Mouse (Mus musculus): ENCODE measurements at regions not wholly inside any gene's neighbourhood (a gene's known extent, or its start where the extent isn't known, plus 50 kb on each side); places are given as distances from the start of the nearest gene placed in this dataset.

- TF ChIP-seq EP300 (IDR thresholded peaks at IDR 0.05; ENCODE audit: low read depth in 1 of 2, low read length in 2 of 2) (no peak), MAFK (IDR thresholded peaks at IDR 0.05; ENCODE audit: borderline replicate concordance, low read depth, low read length) (no peak), ZC3H11A (IDR thresholded peaks at IDR 0.05; ENCODE audit: low read depth, low read length) (no peak), RAD21 (IDR thresholded peaks at IDR 0.05; ENCODE audit: low read depth, low read length) (no peak), CHD2 (IDR thresholded peaks at IDR 0.05; ENCODE audit: low read length) (no peak), ELF1 (IDR thresholded peaks at IDR 0.05; ENCODE audit: low read depth, low read length) (no peak), MAZ (IDR thresholded peaks at IDR 0.05; ENCODE audit: low read depth, low read length) (no peak), ZNF384 (IDR thresholded peaks at IDR 0.05; ENCODE audit: low read depth, low read length) (no peak), MYB (IDR thresholded peaks at IDR 0.05; ENCODE audit: low read depth, low read length) (no peak), SMC3 (IDR thresholded peaks at IDR 0.05; ENCODE audit: low read depth, low read length) (no peak), HCFC1 (IDR thresholded peaks at IDR 0.05; ENCODE audit: low read depth, low read length) (no peak), POLR2AphosphoS5 (IDR thresholded peaks at IDR 0.05; ENCODE audit: borderline replicate concordance, low read depth, low read length) (no peak), MYC (IDR thresholded peaks at IDR 0.05; ENCODE audit: low read depth, low read length) (no peak), NELFE (IDR thresholded peaks at IDR 0.05; ENCODE audit: low read depth, low read length) (no peak), NRF1 (IDR thresholded peaks at IDR 0.05; ENCODE audit: insufficient read depth, low read depth, low read length, poor library complexity, severe bottlenecking) (no peak)
- no peak overlapping the region for H3K27ac ChIP-seq (ENCODE audit: control insufficient read depth, low read depth, low read length)
- no peaks in the 10 kb centered on the region for H3K36me3 ChIP-seq (ENCODE audit: control insufficient read depth in 1 of 2, insufficient read depth in 2 of 2, low read length in 2 of 2)
- H3K79me2 ChIP-seq (ENCODE audit: control insufficient read depth, insufficient read depth, low read length, poor library complexity), result no peaks in the 10 kb centered on the region
- H3K4me1 ChIP-seq (ENCODE audit: control insufficient read depth in 1 of 2, insufficient read depth in 2 of 2, low read length in 2 of 2), result no peaks in the 10 kb centered on the region
- no peaks in the 10 kb centered on the region; a peak in 2 of 4 replicates for H3K27me3 ChIP-seq (ENCODE audit: control insufficient read depth in 1 of 2, insufficient read depth in 2 of 2, low read length in 2 of 2)
- no peaks in the 10 kb centered on the region for H3K9me3 ChIP-seq (replicated peaks; ENCODE audit: insufficient read depth, low read length)
- DNase-seq (ENCODE audit: low read depth, low spot score), result no peak
- H3K4me3 ChIP-seq (ENCODE audit: control insufficient read depth in 1 of 2, insufficient read depth in 1 of 2, low read depth in 2 of 2, low read length in 2 of 2), result no peak overlapping the region
- no peak overlapping the region for H3K9ac ChIP-seq (ENCODE audit: control insufficient read depth, low read depth, low read length, poor library complexity, severe bottlenecking)
Observed at GRCm38 (mm10) chr6:99793546-99793945, 67.4 kb upstream of the Prok2 start.

GRCm38 (mm10) chr6:99792353-99792752 lies 66.2 kb upstream of the Prok2 start:
- H3K27me3 ChIP-seq (ENCODE audit: control insufficient read depth in 1 of 2, insufficient read depth in 2 of 2, low read length in 2 of 2), result no peaks in the 10 kb centered on the region; a peak in 2 of 4 replicates
- H3K27ac ChIP-seq (ENCODE audit: control insufficient read depth, low read depth, low read length), result no peak overlapping the region
- no peak overlapping the region for H3K9ac ChIP-seq (ENCODE audit: control insufficient read depth, low read depth, low read length, poor library complexity, severe bottlenecking)
- H3K9me3 ChIP-seq (replicated peaks; ENCODE audit: insufficient read depth, low read length), result no peaks in the 10 kb centered on the region
- H3K79me2 ChIP-seq (ENCODE audit: control insufficient read depth, insufficient read depth, low read length, poor library complexity), result no peaks in the 10 kb centered on the region
- H3K4me3 ChIP-seq (ENCODE audit: control insufficient read depth in 1 of 2, insufficient read depth in 1 of 2, low read depth in 2 of 2, low read length in 2 of 2), result no peak overlapping the region
- no peak for DNase-seq (ENCODE audit: low read depth, low spot score)
- no peaks in the 10 kb centered on the region for H3K36me3 ChIP-seq (ENCODE audit: control insufficient read depth in 1 of 2, insufficient read depth in 2 of 2, low read length in 2 of 2)
- TF ChIP-seq E2F4 (IDR thresholded peaks at IDR 0.05; ENCODE audit: borderline replicate concordance, low read depth, low read length) (no peak), MAZ (IDR thresholded peaks at IDR 0.05; ENCODE audit: low read depth, low read length) (no peak), MXI1 (IDR thresholded peaks at IDR 0.05; ENCODE audit: low read depth, low read length) (no peak), POLR2AphosphoS2 (IDR thresholded peaks at IDR 0.05; ENCODE audit: low read length) (no peak), ZNF384 (IDR thresholded peaks at IDR 0.05; ENCODE audit: low read depth, low read length) (no peak), ZKSCAN1 (IDR thresholded peaks at IDR 0.05; ENCODE audit: low read depth, low read length) (no peak), ZMIZ1 (IDR thresholded peaks at IDR 0.05; ENCODE audit: low read depth, low read length) (no peak), NELFE (IDR thresholded peaks at IDR 0.05; ENCODE audit: low read depth, low read length) (no peak), MAX (IDR thresholded peaks at IDR 0.05; ENCODE audit: low read length) (no peak)
- H3K4me1 ChIP-seq (ENCODE audit: control insufficient read depth in 1 of 2, insufficient read depth in 2 of 2, low read length in 2 of 2), result no peaks in the 10 kb centered on the region

Data from MEL (cell line).